Mouse (Mus musculus) stomach, embryonic 14.5 days (tissue): ENCODE measurements around the gene Phactr1. TPM values are rescaled to one million over a fixed set of nuclear protein-coding genes. Genes with fewer than 3 reads are reported as not detected.

Experiments
- ATAC-seq: fragments of 200-750 bp; cut with Nextera tagmentation; 2 replicates; pipeline ENCODE4 v1.8.0; 2017; ENCODE audit warnings: low read depth, moderate TSS enrichment; ENCODE audit not compliant: insufficient number of reproducible peaks, insufficient read depth, low FRiP score
- H3K27ac ChIP-seq: fragments of 300-500 bp; sonication (generic); 2 replicates; pipeline ENCODE4 v1.5.1; 2014; ENCODE audit warnings: mild to moderate bottlenecking, low read length, moderate library complexity, mixed read lengths
- H3K27me3 ChIP-seq: fragments of 300-500 bp; sonication (generic); 2 replicates; pipeline ENCODE4 v1.6.1; 2014; ENCODE audit warnings: low read length, control low read depth, mixed read lengths; ENCODE audit not compliant: control insufficient read depth, insufficient read depth
- H3K36me3 ChIP-seq: fragments of 300-500 bp; sonication (generic); 2 replicates; pipeline ENCODE4 v1.6.1; 2014; ENCODE audit warnings: mild to moderate bottlenecking, control low read depth, low read length, moderate library complexity, mixed read lengths; ENCODE audit not compliant: control insufficient read depth, insufficient read depth
- H3K4me1 ChIP-seq: fragments of 300-500 bp; sonication (generic); 2 replicates; pipeline ENCODE4 v1.6.1; 2014; ENCODE audit warnings: low read length, control low read depth, mixed read lengths; ENCODE audit not compliant: control insufficient read depth, insufficient read depth
- H3K4me2 ChIP-seq: fragments of 300-500 bp; sonication (generic); replicated peaks from 2 replicates; pipeline ENCODE4 v1.6.1; 2014; ENCODE audit warnings: low read depth, low read length, control low read depth
- H3K4me3 ChIP-seq: fragments of 300-500 bp; sonication (generic); 2 replicates; pipeline ENCODE4 v1.5.1; 2014; ENCODE audit warnings: low read depth, low read length, control low read depth
- H3K9ac ChIP-seq: fragments of 300-500 bp; sonication (generic); replicated peaks from 2 replicates; pipeline ENCODE4 v1.6.1; 2014; ENCODE audit warnings: low read depth, mild to moderate bottlenecking, control low read depth, low read length, moderate library complexity, mixed read lengths
- H3K9me3 ChIP-seq: fragments of 300-500 bp; sonication (generic); 2 replicates; pipeline ENCODE4 v1.6.1; 2016; ENCODE audit warnings: low read depth, low read length, control low read depth; ENCODE audit not compliant: control insufficient read depth
- WGBS: fragments of 180-500 bp; shearing (Covaris S2); extraction: QIAGEN DNeasy Blood & Tissue Kit; methylation state at CpG from one replicate; pipeline ENCODE4 v1.1.7; 2014; 5-methylcytosine and 5-hydroxymethylcytosine counted together
- polyA plus RNA-seq: library from polyadenylated mRNA; unstranded; fragments of >200 nt; fragmentation: Nextera tagmentation; extraction: Ambion mirVana; gene quantifications from 2 replicates; pipeline ENCODE4 v1.2.1, GENCODE M21; 2014

Gene Phactr1
- polyA plus RNA-seq, 1 experiment from 2014 or later: 8.0 TPM

DNA sequence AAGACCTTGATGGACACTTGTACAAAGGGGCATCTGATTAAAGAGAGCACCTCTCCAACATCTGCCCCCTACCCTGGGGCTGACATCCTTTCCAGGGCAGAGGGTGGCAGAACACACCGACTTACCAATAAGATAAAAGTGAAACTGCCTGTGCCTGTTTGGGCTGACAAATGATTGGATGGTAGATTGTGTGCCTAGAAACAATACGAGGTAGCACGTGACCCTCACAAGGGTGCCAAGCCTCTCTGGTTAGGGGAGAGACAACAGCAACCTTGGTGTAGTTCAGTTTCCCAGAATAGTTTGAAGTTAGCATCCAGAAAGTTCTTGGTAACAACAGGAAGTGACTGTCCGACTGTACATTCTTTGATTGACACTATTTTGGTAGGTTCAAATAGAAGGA lies 234.7 kb downstream of the Phactr1 start:
- no peak for ATAC-seq
- H3K9ac ChIP-seq: no peak overlapping the region
- no peak overlapping the region for H3K27ac ChIP-seq
- no peak overlapping the region for H3K4me3 ChIP-seq
- H3K4me1 ChIP-seq: peaks cover 9% of the 10 kb centered on the region; the same call in 1 of the 2 replicates
- no peaks in the 10 kb centered on the region for H3K27me3 ChIP-seq
- H3K36me3 ChIP-seq: no peaks in the 10 kb centered on the region
- WGBS: 66% methylated on average over 4 of the region's 4 CpGs
- H3K9me3 ChIP-seq: no peaks in the 10 kb centered on the region
- H3K4me2 ChIP-seq: no peak overlapping the region

DNA sequence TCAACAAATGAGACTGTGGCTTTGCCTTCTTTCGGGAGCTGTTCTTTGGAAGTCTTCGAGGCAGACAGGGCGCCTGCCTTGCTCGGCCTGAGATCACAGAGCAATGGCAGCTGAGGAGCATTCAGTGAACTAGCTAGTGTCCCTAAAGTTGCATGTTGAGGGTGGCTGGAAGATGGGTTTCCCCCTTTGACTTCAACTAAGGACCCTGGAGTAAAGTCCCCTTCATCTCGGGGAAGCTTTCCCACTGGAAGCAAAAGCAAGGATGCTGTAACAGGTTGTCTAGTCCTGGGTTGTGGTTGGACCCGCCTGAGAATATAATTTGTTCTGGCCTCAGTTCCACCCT lies 235.4 kb downstream of the Phactr1 start:
- peak overlapping the region; percentile 57; the same call in 1 of the 2 replicates for H3K9ac ChIP-seq

DNA sequence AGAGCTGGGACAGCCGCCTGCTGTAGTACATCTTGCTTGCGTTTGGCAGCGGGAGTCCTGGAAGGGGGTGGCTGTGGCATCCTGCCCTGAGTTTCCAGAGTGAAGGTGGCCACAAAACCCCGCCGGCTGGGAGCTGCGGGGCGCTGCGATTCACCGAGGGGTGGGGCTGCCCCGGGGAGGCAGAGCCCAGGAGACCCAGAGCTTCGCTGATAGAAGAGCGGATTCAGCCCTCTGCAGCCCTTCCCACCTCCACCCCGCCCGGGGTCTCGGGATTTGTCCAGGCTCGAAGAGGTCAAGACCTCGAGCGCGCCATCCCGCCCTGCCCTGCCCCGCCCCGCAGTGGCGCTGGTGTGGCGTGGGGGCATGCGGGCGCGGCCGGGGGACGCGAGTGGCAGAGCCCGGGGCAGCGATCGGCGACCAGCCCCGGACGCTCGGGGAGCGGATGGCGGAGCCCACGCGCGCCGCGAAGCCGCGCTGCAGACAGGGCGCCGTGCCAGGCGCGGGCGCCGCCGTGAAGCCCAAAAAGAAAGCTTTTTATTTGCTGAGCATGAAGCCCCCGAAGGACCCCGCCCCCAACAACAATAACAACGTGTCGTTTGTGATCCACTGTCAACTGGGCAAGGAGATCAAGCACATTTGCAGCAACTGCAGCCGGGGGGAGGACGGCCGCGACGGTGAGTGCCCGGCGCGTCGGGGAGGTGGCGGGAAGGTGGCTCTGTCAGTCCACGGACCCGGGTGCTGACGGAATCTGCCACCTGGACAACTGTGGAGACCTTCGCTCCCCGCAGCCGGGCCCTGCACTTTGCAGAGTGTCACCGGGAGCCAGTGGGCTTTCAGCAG lies 236.0 kb downstream of the Phactr1 start:
- WGBS: 2% methylated on average over 72 of the region's 74 CpGs
- Histone ChIP-seq H3K27me3 (no peaks in the 10 kb centered on the region), H3K4me2 (peak overlapping the region; percentile 99), H3K4me1 (peaks cover 9% of the 10 kb centered on the region; the same call in 1 of the 2 replicates), H3K9ac (peak overlapping the region; percentile 57), H3K4me3 (peak overlapping the region; percentile 66), H3K9me3 (no peaks in the 10 kb centered on the region), H3K36me3 (no peaks in the 10 kb centered on the region), H3K27ac (no peak overlapping the region)
- peak; percentile 28; the same call in 1 of the 2 replicates for ATAC-seq

More for the DNA sequence above, 235.4 kb downstream of the Phactr1 start:
- no peaks in the 10 kb centered on the region for H3K36me3 ChIP-seq
- H3K4me1 ChIP-seq: peaks cover 9% of the 10 kb centered on the region; the same call in 1 of the 2 replicates
- H3K4me2 ChIP-seq: peak overlapping the region; percentile 99
- no peak for ATAC-seq
- no peak overlapping the region for H3K27ac ChIP-seq
- H3K4me3 ChIP-seq: peak overlapping the region; percentile 66
- WGBS: 18% methylated on average over 6 of the region's 6 CpGs
- no peaks in the 10 kb centered on the region for H3K9me3 ChIP-seq
- no peaks in the 10 kb centered on the region for H3K27me3 ChIP-seq

DNA sequence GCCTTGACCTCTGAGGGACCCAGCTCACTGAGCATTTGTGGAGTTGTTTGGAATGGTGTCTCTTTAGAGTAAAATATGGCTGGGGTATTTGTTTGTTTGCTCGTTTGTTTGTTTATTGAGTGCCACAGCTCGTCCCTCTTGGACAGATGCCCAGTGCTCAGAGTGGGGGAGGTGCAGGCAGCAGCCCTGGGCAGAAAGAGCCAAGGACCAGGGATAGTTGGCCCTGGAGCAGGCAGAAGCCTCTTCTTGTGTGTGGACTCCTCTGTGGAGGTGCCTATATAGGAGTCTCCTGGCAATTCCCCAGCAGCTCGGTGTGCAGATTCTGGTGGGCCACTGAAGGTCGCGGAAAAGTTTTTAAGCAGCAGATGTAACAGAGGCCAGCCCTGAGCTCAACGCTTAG lies 236.8 kb downstream of the Phactr1 start:
- peak overlapping the region; percentile 99; the same call in 1 of the 2 replicates for H3K4me2 ChIP-seq
- 32% methylated on average over 6 of the region's 6 CpGs for whole genome bisulfite sequencing
- H3K9me3 ChIP-seq: no peaks in the 10 kb centered on the region
- no peaks in the 10 kb centered on the region for H3K27me3 ChIP-seq
- no peak overlapping the region for H3K9ac ChIP-seq
- H3K27ac ChIP-seq: no peak overlapping the region
- no peak overlapping the region for H3K4me3 ChIP-seq
- ATAC-seq: no peak
- no peaks in the 10 kb centered on the region for H3K36me3 ChIP-seq
- peaks cover 9% of the 10 kb centered on the region; the same call in 1 of the 2 replicates for H3K4me1 ChIP-seq

DNA sequence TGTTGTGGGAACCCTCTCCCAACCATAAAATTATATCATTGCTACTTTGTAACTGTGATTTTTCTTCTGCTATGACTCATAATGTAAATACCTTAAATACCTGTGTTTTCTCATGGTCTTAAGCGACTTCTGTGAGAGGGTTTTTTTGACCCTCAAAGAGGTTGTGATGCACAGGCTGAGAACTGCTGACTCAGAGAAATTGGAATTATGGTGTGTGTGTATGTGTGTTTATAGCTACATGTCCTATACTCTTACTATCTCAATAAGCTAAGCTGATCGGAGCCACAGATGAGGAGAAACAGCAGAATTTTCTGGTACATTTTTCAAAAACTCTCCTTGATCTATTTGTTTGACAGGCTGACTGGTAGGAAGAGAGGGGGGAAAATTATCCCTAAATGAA lies 239.6 kb downstream of the Phactr1 start:
- ATAC-seq: no peak
- Histone ChIP-seq H3K4me2 (no peak overlapping the region), H3K27me3 (no peaks in the 10 kb centered on the region), H3K9me3 (no peaks in the 10 kb centered on the region), H3K4me1 (peaks cover 9% of the 10 kb centered on the region; the same call in 1 of the 2 replicates), H3K4me3 (no peak overlapping the region), H3K9ac (no peak overlapping the region), H3K27ac (no peak overlapping the region), H3K36me3 (no peaks in the 10 kb centered on the region)
- whole genome bisulfite sequencing: 64% methylated on average over 2 of the region's 2 CpGs

DNA sequence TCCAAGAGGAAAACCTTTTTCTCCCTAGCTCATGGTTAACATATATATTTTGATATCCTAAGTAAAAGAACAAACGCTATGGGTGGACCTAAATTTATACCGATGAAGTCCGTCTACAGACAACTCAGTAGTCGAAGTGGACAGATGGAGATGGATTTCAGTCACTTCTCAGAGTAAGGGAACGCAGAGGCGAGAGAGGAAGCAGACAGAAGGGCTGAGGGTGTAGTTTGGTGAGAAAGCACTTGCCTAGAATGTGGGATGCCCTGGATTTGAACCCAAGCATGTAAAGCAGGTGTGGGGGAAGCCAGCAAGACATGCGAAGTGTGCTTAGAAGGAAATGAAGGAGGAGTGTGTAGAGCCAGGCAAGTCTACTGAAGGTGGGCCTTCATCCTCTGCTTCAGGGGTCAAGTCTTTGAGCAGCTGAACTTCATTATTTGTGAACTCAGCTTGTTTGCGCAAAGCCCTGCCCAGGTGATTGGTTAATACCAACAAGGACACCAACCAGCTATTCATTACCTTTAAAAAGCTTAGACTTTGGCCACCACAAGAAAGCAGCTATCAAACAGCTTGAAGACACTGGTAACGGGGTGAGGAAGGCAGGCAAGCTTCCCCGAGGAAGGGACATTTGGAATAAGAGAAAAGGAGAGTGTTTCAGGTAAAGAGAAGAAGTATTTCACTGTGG lies 241.5 kb downstream of the Phactr1 start:
- WGBS: 81% methylated on average over 10 of the region's 10 CpGs
- 0 out of 2 replicates have a peak, but pooled peaks cover 2% of the 10 kb centered on the region for H3K4me1 ChIP-seq
- ATAC-seq: no peak
- H3K36me3 ChIP-seq: no peaks in the 10 kb centered on the region
- H3K27me3 ChIP-seq: no peaks in the 10 kb centered on the region
- H3K9me3 ChIP-seq: no peaks in the 10 kb centered on the region
- no peak overlapping the region for H3K4me3 ChIP-seq
- H3K9ac ChIP-seq: no peak overlapping the region
- no peak overlapping the region for H3K4me2 ChIP-seq
- H3K27ac ChIP-seq: no peak overlapping the region

DNA sequence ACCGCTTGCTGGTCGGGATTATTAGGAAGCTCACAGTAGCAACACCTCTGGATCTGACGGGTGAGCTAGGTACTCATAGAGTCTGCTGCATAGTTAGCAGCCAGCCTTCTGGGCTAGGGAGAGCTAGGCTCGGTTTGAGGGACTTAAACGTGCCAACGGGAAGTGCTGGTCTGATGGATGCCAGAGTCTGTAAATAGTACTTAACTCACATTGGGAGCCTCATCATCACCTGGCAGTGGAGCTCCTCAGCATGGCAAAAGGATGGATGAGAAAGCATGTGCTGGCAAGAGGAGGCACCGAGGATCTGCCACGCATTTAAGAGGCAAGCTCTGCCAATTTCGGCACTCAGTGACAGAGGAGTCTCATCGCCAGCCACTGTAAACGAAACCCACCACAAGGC lies 247.4 kb downstream of the Phactr1 start:
- H3K27me3 ChIP-seq: no peaks in the 10 kb centered on the region
- WGBS: 96% methylated on average over 11 of the region's 11 CpGs
- H3K4me1 ChIP-seq: no peaks in the 10 kb centered on the region
- no peak for ATAC-seq
- H3K4me2 ChIP-seq: no peak overlapping the region
- no peak overlapping the region for H3K27ac ChIP-seq
- H3K36me3 ChIP-seq: no peaks in the 10 kb centered on the region
- H3K9me3 ChIP-seq: peaks cover 10% of the 10 kb centered on the region; the same call in 1 of the 2 replicates
- H3K9ac ChIP-seq: no peak overlapping the region
- no peak overlapping the region for H3K4me3 ChIP-seq

DNA sequence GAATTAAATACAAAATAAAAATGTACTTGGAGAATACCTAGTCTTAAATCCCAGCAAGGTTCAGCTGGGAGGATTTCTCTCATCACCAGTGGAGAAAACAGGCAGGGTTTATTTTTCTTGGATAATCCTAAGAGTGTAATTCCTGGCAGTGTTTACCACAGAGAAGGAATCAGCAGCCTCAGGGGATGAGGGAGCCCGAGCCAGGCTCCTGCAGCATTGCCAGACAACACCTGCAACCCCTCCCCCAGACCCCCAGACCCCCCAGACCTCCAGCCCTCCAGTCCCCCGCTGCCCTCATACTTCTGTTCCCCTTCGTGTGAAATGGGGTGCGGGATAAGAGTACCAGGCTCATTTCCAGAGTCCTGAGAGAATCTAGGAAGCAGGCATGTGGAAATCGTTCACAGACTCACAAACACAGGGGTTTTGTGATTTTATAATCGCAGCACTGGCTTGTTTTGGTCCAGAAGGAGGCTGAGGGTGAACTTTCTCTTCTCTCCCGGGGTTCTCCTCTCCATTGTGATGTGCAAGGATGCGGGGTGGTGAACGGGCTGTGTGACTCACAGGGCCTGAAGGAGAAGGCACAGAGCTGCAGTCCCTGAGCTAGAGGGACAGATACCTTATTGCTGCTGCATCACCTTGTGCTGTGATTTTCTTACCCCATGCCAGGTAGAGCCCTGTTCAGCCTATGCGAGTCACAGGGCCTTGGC lies 249.3 kb downstream of the Phactr1 start:
- Histone ChIP-seq H3K4me1 (no peaks in the 10 kb centered on the region), H3K9me3 (peaks cover 10% of the 10 kb centered on the region; the same call in 1 of the 2 replicates), H3K27ac (no peak overlapping the region), H3K4me2 (no peak overlapping the region), H3K36me3 (no peaks in the 10 kb centered on the region), H3K4me3 (no peak overlapping the region), H3K9ac (no peak overlapping the region), H3K27me3 (no peaks in the 10 kb centered on the region)
- no peak for ATAC-seq
- WGBS: 50% methylated on average over 10 of the region's 10 CpGs
